Mouse (Mus musculus): Measurements from ENCODE around the gene Fam168a.
A peak's percentile ranks its signal among the peaks of the same experiment; 100 is the strongest.
"Not testable (repeated sequence)": the region's sequence is repeated elsewhere in the genome, so short reads cannot be mapped to it uniquely, and the experiment has no call there.

Fam168a gene

DNA sequence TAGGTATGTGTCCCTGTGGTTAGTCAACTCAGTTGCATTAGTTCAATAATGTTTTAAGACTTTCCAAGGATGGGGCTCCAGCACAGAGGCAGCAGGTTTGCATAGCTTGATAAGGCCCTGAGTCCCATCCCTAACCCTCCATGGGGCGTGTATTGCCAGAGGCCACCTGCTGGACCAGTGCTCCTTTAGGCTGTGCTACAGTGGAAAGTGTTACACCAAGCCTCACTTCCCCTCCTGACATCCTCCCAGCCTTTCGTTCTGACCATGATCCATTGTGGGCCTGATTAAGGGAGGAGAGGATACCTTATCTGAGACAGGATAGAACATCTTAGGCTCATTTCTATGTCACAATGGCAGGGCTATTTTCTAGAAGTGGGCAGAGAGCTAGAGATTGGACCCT lies 137.4 kb downstream of the Fam168a start:
- peak in 1 of 2 experiments; percentile 28 for DNase-seq

DNA sequence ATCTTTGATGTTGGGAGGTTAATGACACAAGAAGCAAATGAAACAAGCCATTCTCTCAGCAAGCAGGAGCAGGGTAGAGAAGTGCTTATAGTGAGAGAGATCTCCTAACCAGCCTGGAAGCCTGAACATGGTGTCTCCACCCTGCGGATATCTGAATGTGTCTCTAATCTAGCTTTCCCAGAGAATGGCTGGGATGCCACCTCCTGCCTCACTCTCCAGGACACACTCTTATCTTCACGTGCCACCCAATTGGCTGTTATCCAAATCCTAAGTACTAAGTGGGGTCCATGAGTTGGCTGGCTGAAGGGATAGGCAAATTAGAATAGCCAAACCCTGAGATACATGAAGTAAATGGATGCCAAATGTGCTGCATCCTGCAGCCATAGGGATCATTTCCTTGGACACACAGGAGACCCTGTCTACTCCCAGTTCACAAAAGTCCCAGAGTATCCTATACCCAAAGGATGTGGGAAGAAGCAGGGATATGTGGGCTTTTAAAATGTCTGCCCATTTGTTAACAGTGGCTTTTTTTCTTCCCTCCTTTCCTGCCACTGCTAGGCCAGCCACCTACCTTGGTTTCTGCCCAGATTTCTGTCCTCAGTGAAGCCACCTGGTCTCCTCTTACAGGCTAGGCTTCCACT lies 138.1 kb downstream of the Fam168a start:
- peak in 1 of 2 experiments; percentile 17 for DNase-seq

GRCm38 (mm10) chr7:100845026-100845400 lies 138.6 kb downstream of the Fam168a start:
- peak in 1 of 2 experiments; percentile 22 for DNase-seq

DNA sequence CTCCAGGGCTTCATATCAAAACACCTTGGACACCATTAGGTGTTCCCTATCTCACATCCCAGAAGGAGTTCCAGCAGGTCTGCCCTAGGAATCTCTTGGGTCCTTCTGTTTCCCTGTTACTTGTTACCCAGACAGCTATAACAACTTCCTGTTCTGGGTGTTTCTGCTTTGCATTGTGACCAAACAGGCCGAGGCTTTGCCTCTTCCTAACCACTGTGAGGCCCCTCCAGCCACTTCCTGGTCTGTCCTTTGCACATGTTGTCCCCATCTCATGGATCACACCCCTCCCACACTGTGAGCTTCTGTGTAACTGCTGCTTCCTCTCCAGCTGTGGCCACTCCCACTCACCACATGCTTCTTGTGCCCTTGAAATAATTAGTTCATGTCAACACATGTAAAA lies 139.0 kb downstream of the Fam168a start:
- peak; percentile 34 to 73 for DNase-seq

DNA sequence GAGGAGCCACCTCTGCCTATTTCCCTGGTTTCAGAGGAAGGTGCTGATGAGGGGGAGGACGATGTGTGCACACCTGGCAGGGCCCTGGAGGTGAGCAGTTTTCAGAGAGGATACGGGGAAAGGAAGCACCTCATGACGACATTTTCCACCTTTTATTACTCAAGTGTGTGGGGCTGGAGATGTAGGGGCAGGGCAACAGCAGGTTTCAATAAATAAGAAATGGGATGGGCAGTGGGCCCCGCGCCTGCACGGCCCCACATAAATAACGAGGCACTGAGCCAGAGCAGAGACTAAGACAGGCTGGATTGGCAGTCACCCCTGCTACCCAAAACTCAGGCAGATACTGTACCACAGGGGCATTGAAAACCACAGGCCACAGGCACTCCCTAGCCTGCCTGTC lies 139.6 kb downstream of the Fam168a start:
- not testable (repeated sequence) for DNase-seq

DNA sequence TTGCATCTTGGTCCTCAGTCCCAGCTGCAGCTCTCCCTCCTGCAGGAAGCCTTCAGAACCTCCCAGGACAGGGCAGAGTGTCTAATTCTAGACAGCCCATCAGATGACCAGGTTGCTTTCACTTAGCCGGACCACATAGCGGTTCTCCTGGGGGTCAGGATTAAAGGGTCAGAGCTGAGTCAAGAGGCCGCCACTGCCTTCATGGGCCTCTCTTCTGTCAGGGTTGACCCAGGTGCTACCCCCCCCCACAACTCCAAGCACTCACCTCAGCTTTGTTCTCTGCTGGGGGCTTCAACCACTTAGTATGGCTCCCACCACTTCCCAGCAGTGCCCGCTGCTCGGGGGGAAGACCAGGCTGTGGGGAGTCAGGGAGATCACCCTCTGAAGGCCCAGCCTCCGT lies 140.7 kb downstream of the Fam168a start:
- no peak for DNase-seq

- DNase-seq = peak; percentile 80 to 89
Observed at GRCm38 (mm10) chr7:100848744-100849143, 142.3 kb downstream of the Fam168a start.

DNA sequence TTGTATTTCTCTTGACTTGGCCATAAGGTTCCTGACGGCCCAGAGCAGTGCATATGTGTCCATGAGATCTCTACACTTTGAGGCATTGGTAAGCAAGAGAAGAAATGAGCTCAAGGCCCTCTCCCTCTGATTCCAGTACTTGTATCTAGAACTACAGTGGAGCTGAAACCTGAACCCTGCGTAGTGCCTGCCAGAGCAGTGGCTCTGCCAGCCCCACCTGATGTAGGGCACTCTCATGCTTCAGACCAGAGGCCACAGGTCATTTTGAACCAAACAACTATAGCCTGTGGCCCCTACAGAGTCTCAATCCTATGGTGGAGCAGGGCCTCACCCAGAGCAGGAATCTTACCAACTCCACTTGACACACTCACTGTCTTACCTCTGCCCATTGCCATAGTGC lies 143.1 kb downstream of the Fam168a start:
- no peak for DNase-seq

DNA sequence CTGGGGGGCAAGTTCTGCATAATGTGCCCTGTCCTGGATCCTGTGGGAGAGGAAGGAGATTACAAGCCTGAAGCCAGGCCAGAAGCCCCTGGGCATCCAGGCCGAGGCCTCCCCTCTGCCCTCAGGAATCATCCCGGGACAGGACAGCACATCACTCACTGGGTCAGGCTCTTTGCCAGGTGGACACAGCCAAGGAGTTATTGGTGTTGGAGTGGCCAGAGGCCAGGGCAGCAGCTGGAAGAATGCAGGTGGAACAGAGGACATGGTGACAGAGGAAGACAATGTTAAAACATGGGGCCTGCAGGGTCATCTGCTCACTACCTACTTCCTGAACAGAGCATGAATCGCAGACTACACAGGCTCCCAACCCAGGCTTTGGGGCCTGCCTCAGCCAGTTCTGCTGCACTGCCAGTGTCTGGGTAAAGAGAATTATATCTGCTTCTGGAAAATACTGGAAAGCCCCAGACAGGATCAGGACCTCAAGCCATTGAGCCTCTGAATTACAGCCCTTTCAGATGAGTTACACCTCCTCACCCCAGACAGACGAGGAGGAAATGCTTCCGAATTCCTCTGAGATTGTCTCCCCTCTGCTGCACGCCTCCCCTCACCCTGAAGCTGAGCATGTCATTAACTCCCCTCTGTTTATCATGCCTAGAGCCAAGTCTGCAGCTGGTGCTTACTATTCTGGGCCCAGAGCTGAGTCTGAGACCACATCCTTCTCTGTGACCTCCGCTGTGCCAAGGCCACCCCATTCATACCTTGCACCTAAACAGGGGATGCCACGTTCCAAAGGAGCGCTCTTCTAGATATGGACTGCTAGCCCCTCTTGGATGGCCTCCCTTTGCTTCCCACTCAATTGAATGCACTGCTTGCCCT lies 145.3 kb downstream of the Fam168a start:
- DNase-seq = no peak

GRCm38 (mm10) chr7:100853396-100853795 lies 147.0 kb downstream of the Fam168a start:
- no peak for DNase-seq

GRCm38 (mm10) chr7:100854137-100854814 lies 147.8 kb downstream of the Fam168a start:
- no peak for DNase-seq

DNA sequence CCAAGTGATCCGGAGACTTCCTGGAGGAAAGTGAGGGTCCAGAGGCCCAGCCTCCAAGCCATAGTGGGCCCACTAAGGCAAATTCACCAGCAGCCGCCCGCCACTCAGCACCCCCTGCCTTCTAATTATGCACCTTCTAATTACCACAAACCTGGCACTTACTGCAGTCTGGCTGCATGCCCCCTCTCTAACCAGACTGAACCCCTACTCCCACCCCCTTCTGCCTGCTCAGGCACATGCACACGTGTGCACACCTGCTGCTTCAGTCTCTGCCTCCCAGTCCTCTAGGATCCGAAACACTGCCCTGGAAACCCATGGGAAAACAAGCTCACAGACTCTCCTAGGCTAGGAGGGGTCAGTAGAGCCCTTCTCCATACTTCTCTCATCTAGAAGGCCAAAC lies 148.4 kb downstream of the Fam168a start:
- no peak for DNase-seq

GRCm38 (mm10) chr7:100855300-100855699 lies 148.9 kb downstream of the Fam168a start:
- no peak for DNase-seq

DNA sequence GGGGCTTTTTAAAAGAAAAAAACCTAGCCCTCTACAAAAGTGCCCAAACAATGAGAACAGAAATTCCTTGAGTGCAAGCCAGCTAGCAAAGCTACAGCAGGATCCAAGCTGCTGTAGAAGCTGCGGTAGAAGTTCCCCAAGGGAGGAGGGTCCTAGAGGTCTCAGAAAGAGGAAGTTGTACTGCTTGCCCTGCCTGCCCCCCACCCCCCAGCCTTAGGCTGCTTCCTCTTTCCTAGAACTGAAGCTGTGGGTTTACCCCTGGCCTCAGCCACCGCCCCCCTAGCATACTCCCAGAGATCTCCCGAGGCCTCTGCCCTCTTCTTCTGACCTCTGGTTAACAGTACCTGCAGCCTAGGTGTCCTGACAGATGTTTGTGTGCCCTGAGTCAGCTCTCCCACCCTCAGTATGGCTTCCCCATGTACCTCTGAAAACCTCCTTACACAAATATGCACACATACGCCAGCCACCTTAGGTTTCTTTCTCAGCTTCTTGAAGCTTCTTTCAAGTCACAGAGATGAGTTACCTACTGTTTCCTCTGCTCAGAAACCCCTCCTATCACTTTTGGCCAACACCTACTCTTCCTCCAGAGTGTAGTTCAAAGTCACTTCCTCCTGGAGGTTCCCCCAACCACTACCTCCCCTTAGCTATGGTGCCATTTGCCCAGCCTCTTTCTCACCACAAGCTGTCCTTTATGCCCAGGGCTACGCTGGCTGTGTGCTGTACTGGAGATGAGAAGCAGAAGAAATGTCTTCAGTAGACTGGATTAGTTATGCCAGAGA lies 149.5 kb downstream of the Fam168a start:
- peak in 1 of 2 experiments; percentile 49 for DNase-seq

GRCm38 (mm10) chr7:100860450-100860849 lies 154.0 kb downstream of the Fam168a start:
- no peak for DNase-seq

- no peak for DNase-seq
Observed at GRCm38 (mm10) chr7:100861209-100861608, 154.8 kb downstream of the Fam168a start.

- DNase-seq = no peak
Observed at GRCm38 (mm10) chr7:100862353-100862752, 155.9 kb downstream of the Fam168a start.

DNA sequence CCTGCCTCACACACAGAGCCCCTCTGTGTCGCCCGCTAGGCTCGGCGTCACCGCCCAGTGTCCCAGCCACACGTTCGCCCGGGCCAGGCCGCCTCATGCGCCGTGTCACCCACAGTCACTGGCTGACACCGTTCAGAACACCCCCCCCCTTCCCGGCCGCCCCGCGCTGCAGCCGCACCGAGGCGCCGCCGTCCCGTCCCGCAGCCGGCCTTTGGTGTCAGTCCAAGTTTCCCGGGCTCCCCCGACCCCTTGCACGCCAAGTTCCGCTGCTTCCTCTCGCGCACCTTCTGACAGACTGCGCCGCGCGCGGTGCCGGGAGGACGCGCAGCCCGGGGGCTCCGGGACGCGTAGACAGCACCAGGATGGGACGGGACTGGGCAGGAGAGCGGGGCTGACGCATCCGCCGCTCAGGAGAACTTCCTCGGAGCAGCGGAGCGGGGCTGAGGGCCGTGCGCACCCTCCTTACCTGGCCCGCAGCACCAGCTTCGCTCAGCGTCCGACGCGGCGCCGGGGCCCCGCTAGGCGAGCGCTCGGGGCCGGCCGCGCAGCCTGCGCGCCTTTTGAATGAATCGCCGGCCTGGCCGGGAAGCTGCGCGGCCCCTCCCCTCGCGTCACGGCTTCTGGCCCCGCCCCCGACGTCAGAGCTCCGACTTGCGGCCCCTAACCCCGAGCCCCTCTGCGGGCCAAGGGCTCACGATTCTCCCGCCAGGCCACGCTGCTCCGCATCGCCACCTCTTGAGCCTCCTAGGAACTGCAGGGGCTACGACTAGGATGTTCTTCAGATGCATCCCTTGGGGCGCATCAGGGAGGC lies 156.6 kb downstream of the Fam168a start, which contains the start of gene Relt:
Gene Relt, minus strand, starts transcription at position 619 of the 811 bp plus-strand sequence.
- peak; percentile 94 for DNase-seq

- DNase-seq = peak; percentile 67 to 87
Observed at GRCm38 (mm10) chr7:100866675-100867074, 160.2 kb downstream of the Fam168a start.

DNA sequence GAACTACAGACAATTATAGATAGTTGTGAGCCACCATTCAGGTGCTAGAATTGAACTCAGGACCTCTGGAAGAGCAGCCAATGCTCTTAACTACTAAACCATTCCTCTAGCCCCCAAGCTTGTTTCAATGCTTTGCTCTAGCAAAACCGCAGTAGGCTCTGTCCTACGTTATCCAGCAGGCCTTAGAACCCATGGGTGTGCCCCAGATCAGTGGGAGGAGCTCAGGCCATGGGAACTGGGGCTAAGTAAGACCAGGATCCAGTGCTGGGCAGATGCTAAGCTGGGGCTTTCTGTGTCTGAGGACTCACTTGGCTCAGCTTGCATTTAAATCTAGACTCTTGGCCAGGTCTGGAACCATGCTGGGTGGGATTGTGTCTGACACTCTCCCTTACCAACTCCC lies 161.1 kb downstream of the Fam168a start:
- no peak for DNase-seq

DNA sequence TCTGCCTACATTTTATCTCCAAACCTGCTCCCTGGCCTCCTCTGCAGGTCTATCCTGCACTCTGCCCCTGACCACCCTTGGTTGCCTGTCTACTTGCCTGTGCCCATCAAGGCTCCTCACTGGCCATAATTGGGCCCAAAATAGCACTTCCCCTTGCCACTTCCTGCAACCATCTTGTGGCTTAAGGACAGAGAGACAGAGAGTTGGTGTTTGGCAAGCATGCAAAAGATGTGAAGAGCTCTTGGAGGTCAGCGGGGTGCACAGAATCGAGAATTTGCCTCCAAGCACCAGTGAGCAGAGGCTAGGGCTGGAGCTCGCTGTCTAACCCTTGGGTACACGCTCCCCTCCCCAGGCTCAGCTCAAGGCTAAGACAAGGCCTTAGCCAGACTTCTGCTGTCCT lies 162.1 kb downstream of the Fam168a start:
- no peak for DNase-seq

Measured in kidney, postnatal 25 days (tissue).